Mouse (Mus musculus) liver, embryonic 13.5 days (tissue): Measurements from ENCODE around the gene Jdp2. TPM values are rescaled to one million over a fixed set of nuclear protein-coding genes. Genes with fewer than 3 reads are reported as not detected.

Experiments
- ATAC-seq: fragments of 200-750 bp; cut with Nextera tagmentation; 2 replicates; pipeline ENCODE4 v1.8.0; 2017; ENCODE audit warnings: low read depth, mild to moderate bottlenecking, moderate number of reproducible peaks, moderate library complexity
- DNase-seq: peaks from one replicate; pipeline ENCODE4 v3.0.0; 2022
- H3K27ac ChIP-seq: fragments of 300-500 bp; sonication (generic); 2 replicates; pipeline ENCODE4 v1.5.1; 2015; ENCODE audit warnings: moderate library complexity, mild to moderate bottlenecking, inconsistent platforms
- H3K27me3 ChIP-seq: fragments of 300-500 bp; sonication (generic); 2 replicates; pipeline ENCODE4 v1.6.1; 2015; ENCODE audit warnings: mild to moderate bottlenecking, inconsistent platforms
- H3K36me3 ChIP-seq: fragments of 300-500 bp; sonication (generic); 2 replicates; pipeline ENCODE4 v1.6.1; 2015; ENCODE audit warnings: mild to moderate bottlenecking, inconsistent platforms
- H3K4me1 ChIP-seq: fragments of 300-500 bp; sonication (generic); replicated peaks from 2 replicates; pipeline ENCODE4 v1.6.1; 2015; ENCODE audit warnings: inconsistent platforms
- H3K4me2 ChIP-seq: fragments of 300-500 bp; sonication (generic); 2 replicates; pipeline ENCODE4 v1.6.1; 2015; ENCODE audit warnings: inconsistent platforms, mild to moderate bottlenecking, moderate library complexity
- H3K4me3 ChIP-seq: fragments of 300-500 bp; sonication (generic); replicated peaks from 2 replicates; pipeline ENCODE4 v1.5.1; 2015; ENCODE audit warnings: mild to moderate bottlenecking, inconsistent platforms
- H3K9ac ChIP-seq: fragments of 300-500 bp; sonication (generic); 2 replicates; pipeline ENCODE4 v1.6.1; 2015; ENCODE audit warnings: mild to moderate bottlenecking, inconsistent platforms
- H3K9me3 ChIP-seq: fragments of 300-500 bp; sonication (generic); replicated peaks from 2 replicates; pipeline ENCODE4 v1.6.1; 2016; ENCODE audit warnings: inconsistent platforms
- WGBS: fragments of 180-500 bp; shearing (Covaris S2); methylation state at CpG from one replicate; pipeline ENCODE4 v1.1.7; 2015; ENCODE audit not compliant: insufficient replicate concordance; 5-methylcytosine and 5-hydroxymethylcytosine counted together
- polyA plus RNA-seq: library from polyadenylated mRNA; unstranded; fragments of >200 nt; fragmentation: Nextera tagmentation; extraction: Ambion mirVana; gene quantifications from 2 replicates; pipeline ENCODE4 v1.2.1, GENCODE M21; 2015

Jdp2 gene
- polyA plus RNA-seq, 1 experiment from 2014 or later: 0.12 TPM

DNA sequence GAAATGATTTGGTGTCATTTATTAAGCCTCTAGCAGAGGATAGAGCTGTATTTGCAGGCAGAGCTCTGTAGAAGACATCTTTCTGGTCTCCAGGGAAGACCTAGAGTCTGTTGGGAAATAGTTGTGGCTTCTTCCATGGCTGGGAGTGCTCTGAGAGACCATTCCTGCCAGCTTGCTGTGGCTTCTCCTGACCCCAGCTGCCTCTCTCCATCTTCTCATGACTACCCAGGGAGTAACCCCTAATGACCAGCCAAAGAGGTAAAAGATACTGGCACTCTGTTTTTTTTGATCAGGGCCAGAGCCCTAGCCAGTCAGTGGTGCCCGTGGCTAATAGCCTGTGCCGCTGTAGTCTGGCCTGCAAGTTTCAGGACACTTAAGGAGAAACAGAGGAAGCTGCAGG lies 3.3 kb downstream of the Jdp2 start:
- no peak for DNase-seq
- Histone ChIP-seq H3K4me3 (no peak overlapping the region), H3K36me3 (no peaks in the 10 kb centered on the region), H3K4me1 (peaks cover 33% of the 10 kb centered on the region), H3K4me2 (no peak overlapping the region), H3K27me3 (peaks cover 65% of the 10 kb centered on the region), H3K9ac (no peak overlapping the region), H3K9me3 (no peaks in the 10 kb centered on the region), H3K27ac (no peak overlapping the region)
- no peak for ATAC-seq
- 16% methylated on average over 2 of the region's 2 CpGs for WGBS

DNA sequence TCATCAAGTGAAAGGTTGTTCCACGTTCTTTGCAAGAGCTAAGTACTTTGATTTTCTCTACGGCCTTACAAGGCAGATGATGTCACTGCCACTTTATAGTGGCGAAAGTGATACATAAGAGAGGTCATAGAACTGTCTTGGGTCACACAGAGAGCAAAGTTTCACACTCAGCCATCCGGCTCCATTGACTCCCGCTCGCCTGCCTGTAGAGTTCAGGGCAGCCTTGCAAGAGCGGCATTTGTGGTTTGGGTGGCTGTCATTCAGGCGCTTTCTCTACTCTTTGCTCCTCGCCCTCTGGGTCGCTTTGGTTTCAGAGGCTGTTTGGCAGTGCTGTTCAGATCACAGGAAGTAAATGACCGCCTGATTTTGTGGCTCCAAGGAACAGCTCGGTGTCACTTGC lies 4.0 kb downstream of the Jdp2 start:
- Histone ChIP-seq H3K4me2 (no peak overlapping the region), H3K9me3 (no peaks in the 10 kb centered on the region), H3K27ac (no peak overlapping the region), H3K4me3 (no peak overlapping the region), H3K4me1 (peaks cover 33% of the 10 kb centered on the region), H3K9ac (no peak overlapping the region), H3K36me3 (no peaks in the 10 kb centered on the region), H3K27me3 (peaks cover 59% of the 10 kb centered on the region)
- no peak for DNase-seq
- 16% methylated on average over 12 of the region's 12 CpGs for WGBS
- no peak for ATAC-seq

GRCm38 (mm10) chr12:85603767-85604166 lies 4.9 kb downstream of the Jdp2 start:
- no peak overlapping the region for H3K27ac ChIP-seq
- DNase-seq (no peak), ATAC-seq (no peak)
- 52% methylated on average over 9 of the region's 9 CpGs for WGBS
- no peaks in the 10 kb centered on the region for H3K36me3 ChIP-seq
- H3K27me3 ChIP-seq: peaks cover 49% of the 10 kb centered on the region
- no peaks in the 10 kb centered on the region for H3K9me3 ChIP-seq
- H3K9ac ChIP-seq: no peak overlapping the region
- H3K4me3 ChIP-seq: no peak overlapping the region
- H3K4me1 ChIP-seq: peaks cover 27% of the 10 kb centered on the region
- H3K4me2 ChIP-seq: no peak overlapping the region

- no peak overlapping the region for H3K27ac ChIP-seq
- H3K36me3 ChIP-seq: no peaks in the 10 kb centered on the region
- H3K4me2 ChIP-seq: no peak overlapping the region
- H3K9ac ChIP-seq: no peak overlapping the region
- WGBS: 33% methylated on average over 9 of the region's 9 CpGs
- ATAC-seq: no peak
- H3K4me3 ChIP-seq: no peak overlapping the region
- DNase-seq: no peak
- no peaks in the 10 kb centered on the region for H3K9me3 ChIP-seq
- H3K4me1 ChIP-seq: peaks cover 27% of the 10 kb centered on the region
- peaks cover 42% of the 10 kb centered on the region for H3K27me3 ChIP-seq
These were observed 5.6 kb downstream of the Jdp2 start for GRCm38 (mm10) chr12:85604301-85604998.

GRCm38 (mm10) chr12:85607519-85608449 lies 9.0 kb downstream of the Jdp2 start:
- H3K9me3 ChIP-seq: no peaks in the 10 kb centered on the region
- no peak overlapping the region for H3K9ac ChIP-seq
- DNase-seq: no peak
- H3K27me3 ChIP-seq: peaks cover 9% of the 10 kb centered on the region
- H3K4me2 ChIP-seq: no peak overlapping the region
- 61% methylated on average over 14 of the region's 14 CpGs for WGBS
- H3K4me1 ChIP-seq: peaks cover 9% of the 10 kb centered on the region
- no peak overlapping the region for H3K4me3 ChIP-seq
- H3K36me3 ChIP-seq: 0 out of 2 replicates have a peak, but pooled peaks cover 3% of the 10 kb centered on the region
- no peak overlapping the region for H3K27ac ChIP-seq
- no peak for ATAC-seq

DNA sequence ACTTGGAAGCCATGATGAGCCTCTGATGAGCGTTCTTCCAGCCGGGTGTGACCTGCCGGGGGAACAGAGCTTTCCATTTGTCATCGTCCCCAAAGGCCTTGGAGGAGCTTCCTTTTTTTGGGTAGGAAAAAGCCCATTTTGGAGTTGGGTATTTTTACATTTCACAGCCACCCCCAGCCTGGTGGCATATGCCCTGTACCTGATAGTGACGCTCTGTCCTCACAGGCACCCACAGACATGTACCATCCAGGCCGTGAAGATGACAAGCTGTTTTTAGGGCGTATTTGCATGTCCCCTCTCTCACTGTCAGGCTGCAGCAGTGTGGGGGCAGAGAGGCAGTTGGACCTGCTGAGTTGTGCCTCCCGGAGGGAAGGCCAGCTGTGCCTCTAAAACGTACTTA lies 11.3 kb downstream of the Jdp2 start:
- H3K4me2 ChIP-seq: no peak overlapping the region
- DNase-seq (no peak), ATAC-seq (no peak)
- 76% methylated on average over 9 of the region's 9 CpGs for WGBS
- H3K9me3 ChIP-seq: no peaks in the 10 kb centered on the region
- 0 out of 2 replicates have a peak, but pooled peaks cover 3% of the 10 kb centered on the region for H3K36me3 ChIP-seq
- no peaks in the 10 kb centered on the region for H3K4me1 ChIP-seq
- no peak overlapping the region for H3K27ac ChIP-seq
- no peaks in the 10 kb centered on the region for H3K27me3 ChIP-seq
- no peak overlapping the region for H3K4me3 ChIP-seq
- no peak overlapping the region for H3K9ac ChIP-seq

- WGBS: 72% methylated on average over 4 of the region's 4 CpGs
- H3K4me3 ChIP-seq: no peak overlapping the region
- H3K27me3 ChIP-seq: no peaks in the 10 kb centered on the region
- no peak overlapping the region for H3K9ac ChIP-seq
- H3K4me1 ChIP-seq: no peaks in the 10 kb centered on the region
- DNase-seq (no peak), ATAC-seq (no peak)
- H3K27ac ChIP-seq: no peak overlapping the region
- no peak overlapping the region for H3K4me2 ChIP-seq
- H3K9me3 ChIP-seq: no peaks in the 10 kb centered on the region
- H3K36me3 ChIP-seq: 0 out of 2 replicates have a peak, but pooled peaks cover 5% of the 10 kb centered on the region
These were observed 15.3 kb downstream of the Jdp2 start for GRCm38 (mm10) chr12:85614090-85614489.

GRCm38 (mm10) chr12:85615486-85615885 lies 16.7 kb downstream of the Jdp2 start:
- Histone ChIP-seq H3K36me3 (0 out of 2 replicates have a peak, but pooled peaks cover 2% of the 10 kb centered on the region), H3K4me2 (no peak overlapping the region), H3K4me3 (no peak overlapping the region), H3K27me3 (no peaks in the 10 kb centered on the region), H3K9ac (no peak overlapping the region), H3K27ac (no peak overlapping the region), H3K9me3 (no peaks in the 10 kb centered on the region), H3K4me1 (no peaks in the 10 kb centered on the region)
- DNase-seq (no peak), ATAC-seq (no peak)
- 68% methylated on average over 8 of the region's 8 CpGs for WGBS

DNA sequence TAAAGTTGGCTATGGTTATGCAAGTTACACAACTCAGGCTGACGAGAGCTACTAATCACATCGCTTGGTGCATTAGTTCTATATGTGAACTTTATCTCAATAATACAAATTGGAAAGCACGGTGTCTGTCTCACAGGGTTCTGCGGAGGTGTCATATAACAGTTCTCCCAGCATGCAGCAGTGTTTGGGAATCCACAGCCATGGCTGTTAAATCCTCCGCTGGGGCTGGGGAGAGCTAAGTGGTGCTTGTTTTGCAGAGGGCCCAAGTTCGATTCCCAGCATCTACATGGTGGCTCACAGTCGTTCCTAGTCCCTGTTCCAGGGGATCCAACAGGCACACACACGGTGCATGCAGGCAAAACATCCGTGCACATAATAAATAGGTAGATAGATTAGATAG lies 19.1 kb downstream of the Jdp2 start:
- Histone ChIP-seq H3K9me3 (no peaks in the 10 kb centered on the region), H3K36me3 (0 out of 2 replicates have a peak, but pooled peaks cover 2% of the 10 kb centered on the region), H3K4me1 (no peaks in the 10 kb centered on the region), H3K9ac (no peak overlapping the region), H3K27me3 (no peaks in the 10 kb centered on the region), H3K4me3 (no peak overlapping the region), H3K27ac (no peak overlapping the region), H3K4me2 (no peak overlapping the region)
- ATAC-seq (no peak), DNase-seq (no peak)
- WGBS: 80% methylated on average over 9 of the region's 9 CpGs

GRCm38 (mm10) chr12:85618430-85618829 lies 19.6 kb downstream of the Jdp2 start:
- Histone ChIP-seq H3K4me3 (no peak overlapping the region), H3K9me3 (no peaks in the 10 kb centered on the region), H3K9ac (no peak overlapping the region), H3K4me2 (no peak overlapping the region), H3K27me3 (no peaks in the 10 kb centered on the region), H3K27ac (no peak overlapping the region), H3K4me1 (0 out of 2 replicates have a peak, but pooled peaks cover 2% of the 10 kb centered on the region), H3K36me3 (0 out of 2 replicates have a peak, but pooled peaks cover 2% of the 10 kb centered on the region)
- WGBS: 68% methylated on average over 5 of the region's 5 CpGs
- no peak for DNase-seq
- ATAC-seq: no peak

GRCm38 (mm10) chr12:85619283-85619897 lies 20.6 kb downstream of the Jdp2 start:
- Histone ChIP-seq H3K36me3 (0 out of 2 replicates have a peak, but pooled peaks cover 2% of the 10 kb centered on the region), H3K9me3 (no peaks in the 10 kb centered on the region), H3K4me1 (peaks cover 9% of the 10 kb centered on the region; the same call in 1 of the 2 replicates), H3K27me3 (no peaks in the 10 kb centered on the region), H3K4me3 (no peak overlapping the region), H3K9ac (no peak overlapping the region), H3K4me2 (no peak overlapping the region), H3K27ac (no peak overlapping the region)
- WGBS: 58% methylated on average over 7 of the region's 7 CpGs
- no peak for DNase-seq
- ATAC-seq: no peak
